Mouse (Mus musculus) monocyte, adult 2 months (primary cell): Measurements from ENCODE around the gene Parp1.
A peak's percentile ranks its signal among the peaks of the same experiment; 100 is the strongest.
"Not testable (repeated sequence)": the region's sequence is repeated elsewhere in the genome, so short reads cannot be mapped to it uniquely, and the experiment has no call there.

Experiments
- DNase-seq, 2 experiments: peaks; one replicate each; pipeline ENCODE4 v3.0.0; 2022; ENCODE audit warnings: low spot score in 2 of 2, low read depth in 1 of 2

Gene Parp1

DNA sequence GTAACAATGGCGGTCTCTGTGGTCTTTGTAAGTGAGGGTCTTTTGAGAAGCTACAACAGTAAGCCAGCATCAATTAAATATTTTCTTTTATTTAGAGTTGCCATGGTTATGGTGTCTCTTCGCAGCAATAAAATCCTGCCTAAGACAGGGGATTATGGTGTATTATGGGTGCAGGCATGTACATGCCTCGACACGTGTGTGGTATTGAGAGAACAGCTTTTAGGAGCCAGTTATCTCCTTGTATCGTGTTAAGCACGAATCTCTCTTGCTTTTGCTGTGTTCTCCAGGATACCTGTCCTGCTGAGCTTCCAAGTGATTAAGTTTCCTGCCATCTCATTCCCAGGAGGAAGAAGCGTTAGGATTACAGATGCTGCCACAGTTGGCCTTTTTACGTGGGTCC lies 9.3 kb upstream of the Parp1 start:
- no peak for DNase-seq

DNA sequence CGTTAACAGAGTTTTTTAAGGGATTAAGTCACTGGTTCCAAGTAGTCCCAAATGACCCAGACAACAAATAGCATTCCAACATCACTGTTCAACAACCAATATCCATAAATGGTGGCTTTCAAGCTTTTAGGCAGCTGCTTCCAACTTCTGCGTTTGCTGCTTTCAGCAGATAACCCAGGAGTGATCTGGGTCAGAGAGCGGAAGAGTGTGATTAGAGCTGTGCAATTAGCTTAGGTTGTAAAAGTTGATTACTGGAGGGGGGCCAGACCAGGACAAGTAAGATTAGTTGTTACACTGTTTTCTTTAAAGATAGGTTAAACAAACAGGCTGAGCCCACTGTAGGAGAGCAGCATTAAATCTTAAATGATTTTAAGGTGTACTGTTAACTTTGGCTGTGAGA lies 7.5 kb upstream of the Parp1 start:
- DNase-seq: no peak

DNA sequence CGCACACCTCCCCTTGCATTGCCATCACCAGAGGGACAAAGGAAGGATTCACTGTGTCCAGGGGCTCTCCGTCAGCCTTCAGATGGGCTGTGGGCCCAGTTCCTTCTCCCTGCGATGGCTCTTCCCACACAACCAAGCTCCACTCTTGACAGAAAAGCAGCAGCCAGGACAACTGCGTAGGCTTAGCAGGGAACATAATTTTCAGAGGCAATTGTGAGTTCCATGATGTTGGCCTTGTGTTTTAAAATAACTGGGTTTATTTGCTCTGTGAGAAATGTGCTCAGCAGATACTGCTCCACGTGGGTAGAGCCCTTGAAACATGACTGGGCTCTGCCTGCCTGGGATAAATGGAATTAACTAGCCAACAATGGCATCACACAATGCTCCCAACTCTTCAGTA lies 3.8 kb upstream of the Parp1 start:
- no peak for DNase-seq

GRCm38 (mm10) chr1:180567761-180568160 lies 963 bp upstream of the Parp1 start:
- no peak for DNase-seq

DNA sequence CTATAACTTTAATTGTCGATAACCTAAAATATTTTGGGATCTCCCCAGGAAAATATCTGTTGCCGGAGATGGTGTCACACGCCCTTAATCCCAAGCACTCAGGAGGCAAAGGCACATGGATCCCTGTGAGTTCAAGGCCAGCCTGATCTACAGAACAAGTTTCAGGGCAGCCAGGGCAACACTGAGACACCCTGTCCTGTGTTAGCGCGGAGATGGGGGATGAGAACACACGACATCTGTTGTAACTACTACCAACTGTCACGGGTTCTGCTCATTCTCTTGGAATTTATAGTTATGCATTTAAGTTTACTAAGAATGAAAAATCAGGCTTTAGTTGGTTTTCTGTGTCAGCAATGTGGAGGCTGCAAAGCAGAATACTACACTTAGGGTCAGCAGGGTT lies 476 bp upstream of the Parp1 start:
- DNase-seq: no peak

DNA sequence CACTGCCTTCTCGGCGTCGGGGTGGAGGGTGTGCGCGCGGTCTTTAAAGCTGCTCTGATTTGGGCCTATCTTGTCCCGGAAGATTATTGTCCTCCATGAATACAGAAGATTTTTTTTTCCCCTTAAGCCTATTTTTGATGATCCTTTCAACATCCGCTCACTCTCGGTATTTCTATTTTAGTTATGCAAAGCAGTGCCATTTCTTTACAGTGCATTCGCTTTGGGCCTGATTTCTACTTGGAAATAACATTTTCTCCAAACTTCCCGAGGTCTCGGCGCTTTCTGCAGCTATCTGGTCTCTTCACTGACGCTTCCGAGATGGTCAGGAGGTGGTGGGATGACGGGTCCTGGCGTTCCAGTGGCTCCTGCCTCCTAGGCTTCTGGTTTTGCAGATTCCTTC lies 729 bp downstream of the Parp1 start:
- DNase-seq: no peak

- no peak for DNase-seq
Measured at GRCm38 (mm10) chr1:180570181-180570580, 1.5 kb downstream of the Parp1 start.

GRCm38 (mm10) chr1:180571018-180571589 lies 2.4 kb downstream of the Parp1 start:
- DNase-seq: no peak

DNA sequence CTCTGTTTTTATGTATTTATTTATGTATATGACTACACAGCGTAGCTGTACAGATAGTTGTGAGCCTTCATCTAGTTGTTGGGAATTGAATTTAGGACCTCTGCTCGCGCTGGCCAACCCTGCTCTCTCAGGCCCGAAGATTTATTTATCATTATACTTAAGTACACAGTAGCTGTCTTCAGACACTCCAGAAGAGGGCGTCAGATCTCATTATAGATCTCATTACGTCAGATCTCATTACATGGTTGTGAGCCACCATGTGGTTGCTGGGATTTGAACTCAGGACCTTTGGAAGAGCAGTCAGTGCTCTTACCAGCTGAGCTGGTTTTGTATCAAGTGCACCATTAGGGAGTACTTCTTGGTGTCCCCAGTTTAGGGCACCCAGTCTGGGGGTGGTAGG lies 3.0 kb downstream of the Parp1 start:
- not testable (repeated sequence) for DNase-seq

- no peak for DNase-seq
Measured at GRCm38 (mm10) chr1:180572154-180572553, 3.4 kb downstream of the Parp1 start.

GRCm38 (mm10) chr1:180576524-180576923 lies 7.8 kb downstream of the Parp1 start:
- no peak for DNase-seq

DNA sequence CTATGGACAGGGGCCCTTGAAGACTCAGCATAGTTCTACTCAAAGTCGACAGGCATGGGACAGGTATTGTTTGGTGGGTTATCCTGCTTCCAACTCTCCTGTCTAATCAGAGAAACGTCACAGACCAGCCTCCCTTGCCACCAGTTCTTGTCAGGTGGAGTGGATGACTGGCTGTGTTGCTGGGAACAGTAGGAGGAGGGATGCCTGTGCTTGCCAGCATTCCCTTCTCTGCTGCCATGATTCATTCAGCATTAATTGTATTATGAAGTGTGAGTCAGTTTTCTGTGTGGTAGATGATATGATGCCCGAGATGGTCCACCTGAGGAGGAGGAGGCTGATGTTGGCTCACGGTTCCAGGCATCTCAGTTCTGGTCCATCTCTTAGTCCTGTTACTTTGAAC lies 9.1 kb downstream of the Parp1 start:
- DNase-seq: no peak

- peak; percentile 71 to 82 for DNase-seq
Measured at GRCm38 (mm10) chr1:180587792-180588442, 19.2 kb downstream of the Parp1 start.

GRCm38 (mm10) chr1:180600578-180600977 lies 31.9 kb downstream of the Parp1 start:
- DNase-seq: no peak

DNA sequence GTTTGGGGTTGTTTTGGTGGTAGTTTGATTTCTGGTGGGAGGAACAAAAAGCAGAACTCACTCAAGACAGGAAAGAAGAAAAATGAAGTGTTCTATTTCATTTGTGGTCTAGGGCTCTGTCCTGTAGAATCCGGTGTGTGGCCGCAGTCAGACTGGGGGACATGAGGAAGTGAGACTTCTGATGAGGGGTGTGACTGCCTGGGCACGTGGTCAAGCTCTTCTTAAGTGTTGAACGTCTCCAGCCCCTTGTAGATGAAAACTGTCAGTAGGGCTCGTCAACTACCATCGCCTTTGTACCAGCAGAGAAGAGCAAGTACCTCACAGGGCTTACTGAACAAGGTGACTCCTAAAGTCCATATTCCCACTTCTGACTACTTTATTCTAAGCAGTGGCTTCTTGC lies 33.1 kb downstream of the Parp1 start:
- peak; percentile 47 to 56 for DNase-seq

DNA sequence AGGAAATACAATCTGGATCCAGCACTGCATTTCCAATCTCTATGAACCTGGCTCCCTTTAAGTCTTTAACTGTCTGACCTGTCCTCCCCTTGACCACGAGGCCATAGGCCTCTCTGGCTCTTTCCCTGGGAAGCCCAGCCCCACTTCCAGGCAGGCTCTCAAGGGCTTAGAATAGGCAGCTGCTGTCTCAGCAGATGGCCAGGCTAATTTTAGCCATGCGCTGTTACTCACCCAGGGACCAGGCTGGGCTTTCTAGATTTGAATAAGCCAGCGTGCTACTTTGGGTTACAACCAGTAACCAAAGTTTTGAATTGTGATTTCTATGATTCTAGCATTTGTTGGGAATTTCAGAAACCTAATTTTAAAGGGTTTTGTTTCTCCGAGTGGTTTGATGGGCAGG lies 35.9 kb downstream of the Parp1 start:
- no peak for DNase-seq

DNA sequence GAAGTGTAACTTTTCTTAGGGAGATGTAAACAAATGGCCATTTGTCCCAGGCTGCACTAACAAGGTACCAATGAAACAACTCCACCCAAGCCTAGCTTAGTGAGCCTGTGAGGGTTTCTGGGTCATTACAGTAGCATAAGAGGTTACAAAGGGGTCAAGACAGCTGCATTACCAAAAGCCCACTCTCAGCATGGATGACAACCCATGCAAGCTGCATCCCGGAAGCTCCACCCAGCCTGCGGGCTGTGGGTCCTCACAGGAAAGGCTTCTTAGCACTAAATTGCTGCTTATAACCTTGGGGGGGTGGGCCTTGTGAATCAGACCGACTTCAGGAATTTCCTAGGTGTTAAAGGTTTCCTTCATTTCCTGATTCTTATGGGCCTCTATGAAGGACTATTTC lies 37.4 kb downstream of the Parp1 start:
- no peak for DNase-seq

DNA sequence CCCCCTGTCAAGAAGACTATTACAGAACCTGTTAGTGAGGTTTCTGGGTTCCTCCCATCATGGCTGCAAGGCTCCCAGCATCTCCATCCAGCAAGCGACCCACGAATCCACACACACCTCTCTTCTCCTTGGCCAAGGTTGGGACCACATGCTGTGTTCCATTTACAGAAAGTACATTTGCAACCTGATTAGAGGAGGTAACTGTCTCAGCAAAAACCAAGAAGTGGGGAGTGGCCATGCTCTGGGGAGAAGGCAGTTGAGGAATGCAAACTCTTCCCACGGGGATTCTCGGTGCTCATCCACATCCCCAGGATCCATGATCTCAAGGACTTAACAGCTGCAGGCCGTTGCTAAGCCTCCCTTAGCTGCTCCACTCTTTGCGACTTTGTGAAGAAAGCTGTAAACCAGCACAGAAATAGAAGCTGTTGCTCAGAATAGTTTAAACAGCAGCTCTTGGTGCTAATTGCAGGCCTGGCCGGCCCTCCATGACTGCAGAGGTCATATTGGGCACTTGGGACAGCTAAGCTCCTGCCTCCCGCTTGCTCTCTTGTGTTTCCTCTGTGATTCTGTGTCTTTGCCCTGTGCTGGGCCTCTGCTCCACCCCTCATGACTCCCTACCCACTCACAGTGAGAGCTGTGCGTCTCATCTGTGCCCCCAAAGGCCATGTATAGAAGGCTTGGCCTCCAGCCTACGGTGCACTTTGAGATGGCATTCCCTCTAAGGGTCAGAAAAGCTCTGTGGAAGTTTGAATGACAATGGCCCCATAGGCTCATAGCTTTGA lies 38.3 kb downstream of the Parp1 start:
- DNase-seq: no peak

DNA sequence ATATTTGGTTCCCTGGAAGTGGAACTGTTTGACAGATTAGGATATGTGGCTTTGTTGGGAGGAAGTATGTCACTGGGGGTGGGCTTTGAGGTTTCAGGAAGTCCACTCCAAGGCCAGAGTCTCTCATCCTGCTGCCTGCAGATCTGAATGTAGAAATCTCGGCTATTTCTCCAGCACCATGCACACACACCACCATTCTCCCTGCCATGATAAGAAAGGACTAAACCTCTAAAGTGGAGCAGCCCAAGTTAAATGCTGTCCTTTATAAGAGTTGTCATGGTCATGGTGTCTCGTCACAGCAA lies 38.8 kb downstream of the Parp1 start:
- DNase-seq: no peak

- not testable (repeated sequence) for DNase-seq
Measured at GRCm38 (mm10) chr1:180611842-180612241, 43.1 kb downstream of the Parp1 start.

DNA sequence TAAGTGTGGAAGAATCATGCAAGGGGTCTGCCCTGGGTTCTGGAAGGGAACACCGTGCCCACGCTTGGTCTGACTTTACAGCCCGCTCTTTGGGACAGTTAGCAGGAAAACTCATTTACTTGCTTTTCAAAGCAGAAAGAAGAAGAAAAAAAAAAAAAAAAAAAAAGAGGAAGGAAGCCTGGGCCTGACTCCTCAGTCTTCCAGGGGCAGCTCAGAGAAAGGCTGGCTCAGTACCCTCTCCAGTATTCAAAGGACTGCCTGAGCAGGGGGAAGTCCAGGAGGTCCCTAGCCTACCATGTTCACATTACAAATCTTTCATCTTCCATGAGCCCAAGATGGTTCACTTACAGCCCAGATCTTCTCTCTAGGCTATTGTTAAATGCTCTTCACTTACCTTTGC lies 48.0 kb downstream of the Parp1 start:
- DNase-seq: no peak

GRCm38 (mm10) chr1:180622389-180622788 lies 53.7 kb downstream of the Parp1 start:
- no peak for DNase-seq

DNA sequence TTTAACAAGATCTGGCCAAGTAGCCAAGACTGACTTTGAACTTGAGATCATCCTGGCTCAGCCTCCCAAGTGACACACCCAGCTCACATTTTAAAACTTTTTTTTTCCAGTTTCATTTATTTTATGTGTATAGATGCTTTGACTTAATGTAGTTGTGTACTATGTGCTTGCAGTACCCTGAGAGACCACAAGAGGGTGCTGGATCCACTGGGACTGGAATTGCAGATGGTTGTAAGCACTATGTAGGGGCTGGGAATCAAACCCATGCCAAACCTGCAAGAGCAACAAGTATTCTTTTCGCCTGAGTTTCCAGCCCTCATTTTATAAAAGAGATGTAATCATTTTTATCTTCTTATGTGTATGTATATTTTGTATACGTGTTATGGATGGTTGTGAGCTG lies 55.2 kb downstream of the Parp1 start:
- DNase-seq: no peak
